Comparison of ENCODE assay signal across 10 mouse cellular contexts in the genomic region with DNA sequence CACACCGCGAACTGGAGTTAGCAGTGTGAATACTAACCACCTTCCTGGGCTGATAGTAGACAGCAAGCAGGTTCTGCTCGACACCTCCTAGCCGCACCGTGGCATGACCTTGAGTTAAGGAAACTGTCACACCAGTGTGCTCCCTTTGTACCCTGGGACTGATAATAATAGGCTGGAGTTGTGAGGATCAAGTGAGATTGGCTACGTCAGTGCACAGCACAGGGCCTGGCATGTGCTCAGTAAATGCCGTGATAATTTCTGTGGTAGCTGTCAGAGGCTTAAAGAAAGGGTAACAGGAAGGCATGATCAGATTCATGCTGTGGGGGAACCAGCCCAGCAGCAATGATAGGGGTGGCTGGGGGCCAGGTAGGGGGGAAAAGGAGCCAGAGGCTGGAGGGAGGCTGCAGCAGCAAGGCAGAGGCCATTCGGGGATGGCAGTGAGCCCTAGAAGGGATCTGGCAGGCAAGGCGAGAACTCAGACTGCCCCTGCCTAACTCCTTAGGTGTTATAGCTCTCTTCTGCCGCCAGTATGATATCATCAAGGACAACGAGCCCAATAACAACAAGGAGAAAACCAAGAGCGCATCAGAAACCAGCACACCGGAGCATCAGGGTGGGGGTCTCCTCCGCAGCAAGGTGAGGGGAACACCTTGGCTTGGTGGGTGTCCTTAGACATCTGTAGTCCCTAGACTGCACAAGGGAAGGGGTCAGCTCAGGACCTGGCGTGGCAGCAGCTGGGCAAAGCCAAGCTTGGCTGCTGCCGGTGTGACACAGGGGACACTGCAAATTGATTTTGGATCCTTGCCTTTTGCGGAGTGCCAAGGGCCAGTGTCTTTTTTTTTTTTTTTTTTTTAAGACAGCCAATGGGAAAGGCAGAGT. TPM values are rescaled to one million over a fixed set of nuclear protein-coding genes. Genes with fewer than 3 reads are reported as not detected.
A peak's percentile ranks its signal among the peaks of the same experiment; 100 is the strongest.
DNase-seq lines count a peak whose midpoint lies in the region; ATAC-seq lines count a peak whose summit lies in the region.
"Had no signal": no experiment of that assay in that cellular context is flagged by ENCODE, and none has a peak within 500 bp of the region (broad histone marks: within the 10 kb centered on the region; RNA-seq: fewer than 3 reads in every experiment).

No protein-coding gene starts in this region.

- H3K4me2 ChIP-seq in heart, embryonic 14.5 days (ENCODE audit: low read length) = peak overlapping the region; percentile 26
- no peak overlapping the region for H3K4me2 ChIP-seq in kidney, embryonic 16.5 days (replicated peaks; ENCODE audit: low read depth, low read length)
- H3K4me2 ChIP-seq: limb, embryonic 12.5 days; neural tube, embryonic 12.5 days had no signal

- WGBS in heart, embryonic 14.5 days = 43% methylated on average over 17 of the region's 17 CpGs
- WGBS in kidney, embryonic 16.5 days = 74% methylated on average over 17 of the region's 17 CpGs

- peaks cover 36 to 50% of the 10 kb centered on the region in 2 experiments for H3K4me1 ChIP-seq in heart, embryonic 14.5 days (ENCODE audit: control insufficient read depth in 2 of 2, insufficient read depth in 2 of 2, low read length in 2 of 2)
- peaks cover 14% of the 10 kb centered on the region for H3K4me1 ChIP-seq in kidney, embryonic 16.5 days (ENCODE audit: insufficient read depth, low read length)

- H3K4me3 ChIP-seq in heart, embryonic 14.5 days (ENCODE audit: control insufficient read depth in 1 of 2, insufficient read depth in 1 of 2, low read depth in 1 of 2, low read length in 2 of 2) = no peak overlapping the region
- H3K4me3 ChIP-seq in kidney, embryonic 16.5 days (ENCODE audit: low read length) = no peak overlapping the region
- H3K4me3 ChIP-seq: limb, embryonic 12.5 days; neural tube, embryonic 12.5 days had no signal

- H3K36me3 ChIP-seq in heart, embryonic 14.5 days (ENCODE audit: control insufficient read depth, insufficient read depth, low read length) = 0 out of 2 replicates have a peak, but pooled peaks cover 11% of the 10 kb centered on the region
- H3K36me3 ChIP-seq in kidney, embryonic 16.5 days (ENCODE audit: insufficient read depth, low read length) = no peaks in the 10 kb centered on the region

- ATAC-seq in heart, embryonic 14.5 days (ENCODE audit: insufficient number of reproducible peaks, insufficient read depth, low FRiP score, low read depth) = peak; percentile 51
- peak; percentile 56 for ATAC-seq in megakaryocyte progenitor cell, adult 5-6 weeks (replicated peaks; ENCODE audit: poor library complexity)
- no peak for ATAC-seq in CD4-positive, CD25-positive, alpha-beta regulatory T cell, adult 4 months
- no peak for ATAC-seq in kidney, embryonic 16.5 days (ENCODE audit: low FRiP score, low TSS enrichment)

- H3K27ac ChIP-seq in heart, embryonic 14.5 days (replicated peaks in 1 of 2; ENCODE audit: control insufficient read depth in 1 of 2, insufficient read depth in 1 of 2, low read depth in 2 of 2, low read length in 2 of 2) = peak overlapping the region; percentile 72 to 82
- no peak overlapping the region for H3K27ac ChIP-seq in kidney, embryonic 16.5 days (ENCODE audit: low read length)
- H3K27ac ChIP-seq: limb, embryonic 12.5 days; neural tube, embryonic 12.5 days had no signal

- no peaks in the 10 kb centered on the region for H3K9me3 ChIP-seq in heart, embryonic 14.5 days (ENCODE audit: control insufficient read depth, low read length)
- no peaks in the 10 kb centered on the region for H3K9me3 ChIP-seq in kidney, embryonic 16.5 days (ENCODE audit: low read length)
- H3K9me3 ChIP-seq: limb, embryonic 12.5 days; neural tube, embryonic 12.5 days had no signal

- DNase-seq in adrenal gland, postnatal 14 days = peak; percentile 56
- DNase-seq in adrenal gland, postnatal 25 days = no peak
- DNase-seq in left cerebral cortex, postnatal 4 days = peak; percentile 72
- DNase-seq in left cerebral cortex, postnatal 10 days (ENCODE audit: extremely low spot score in 1 of 2, low spot score in 2 of 2) = no peak

- intact Hi-C loops in left cerebral cortex, postnatal 4 days (cut with DNase I) = no loop called here
- intact Hi-C loops in left cerebral cortex, postnatal 10 days (cut with DNase I) = no loop called here

- H3K27me3 ChIP-seq in heart, embryonic 14.5 days (ENCODE audit: control insufficient read depth, insufficient read depth, low read length) = peaks cover 10% of the 10 kb centered on the region
- H3K27me3 ChIP-seq in kidney, embryonic 16.5 days (ENCODE audit: insufficient read depth, low read length) = no peaks in the 10 kb centered on the region

- 0 out of 2 replicates have a peak overlapping the region, but pooled peaks have one; percentile 42 for H3K9ac ChIP-seq in heart, embryonic 14.5 days (ENCODE audit: low read length)
- no peak overlapping the region for H3K9ac ChIP-seq in kidney, embryonic 16.5 days (replicated peaks; ENCODE audit: low read length)
- H3K9ac ChIP-seq: limb, embryonic 12.5 days; neural tube, embryonic 12.5 days had no signal

RNA-seq across cellular contexts. Expression of gene Fndc5, which starts 5.0 kb away (rescaled TPM):
- total RNA-seq in adrenal gland, postnatal 14 days (2021) = 13.1 and 18.0 TPM in 2 replicates
- 3.9 and 6.6 TPM in 2 replicates for total RNA-seq in adrenal gland, postnatal 25 days (2021)
- 10 to 100 TPM; 16.4 to 18.0 TPM for total RNA-seq in left cerebral cortex, postnatal 4 days (2021)
- total RNA-seq in left cerebral cortex, postnatal 10 days (2021) = 10 to 100 TPM; 41.8 to 44.6 TPM
- 11.9 and 13.7 TPM in 2 replicates for polyA plus RNA-seq in heart, embryonic 14.5 days (2014; fragmentation: Nextera tagmentation; extraction: Ambion mirVana)
- total RNA-seq in megakaryocyte progenitor cell, adult 5-6 weeks (2015) = not detected in 2 replicates
- total RNA-seq in megakaryocyte progenitor cell, adult 5-6 weeks (2017) = not detected in 2 replicates
- polyA plus RNA-seq in CD4-positive, CD25-positive, alpha-beta regulatory T cell, adult 4 months (2017; shearing (Covaris generic)) = under 1 TPM; 0.27 to 0.28 TPM
- 3.0 and 3.4 TPM in 2 replicates for polyA plus RNA-seq in kidney, embryonic 16.5 days (2015; fragmentation: Nextera tagmentation; extraction: Ambion mirVana)

RNA-seq across cellular contexts. Expression of gene Hpca, which starts 20.0 kb away (rescaled TPM):
- 1.2 and 5.1 TPM in 2 replicates for total RNA-seq in adrenal gland, postnatal 14 days (2021)
- 0.81 and 1.2 TPM in 2 replicates for total RNA-seq in adrenal gland, postnatal 25 days (2021)
- total RNA-seq in left cerebral cortex, postnatal 4 days (2021) = 100 to 1,000 TPM; 189 to 218 TPM
- 100 to 1,000 TPM; 441 to 451 TPM for total RNA-seq in left cerebral cortex, postnatal 10 days (2021)
- 0.31 and 0.47 TPM in 2 replicates for polyA plus RNA-seq in heart, embryonic 14.5 days (2014; fragmentation: Nextera tagmentation; extraction: Ambion mirVana)
- total RNA-seq in megakaryocyte progenitor cell, adult 5-6 weeks (2015) = not detected in 2 replicates
- total RNA-seq in megakaryocyte progenitor cell, adult 5-6 weeks (2017) = not detected in 2 replicates
- polyA plus RNA-seq in CD4-positive, CD25-positive, alpha-beta regulatory T cell, adult 4 months (2017; shearing (Covaris generic)) = not detected
- 1.6 and 2.2 TPM in 2 replicates for polyA plus RNA-seq in kidney, embryonic 16.5 days (2015; fragmentation: Nextera tagmentation; extraction: Ambion mirVana)

RNA-seq across cellular contexts. Expression of gene Tmem54, which starts 36.5 kb away (rescaled TPM):
- not detected in 2 replicates for total RNA-seq in adrenal gland, postnatal 14 days (2021)
- not detected in 2 replicates for total RNA-seq in adrenal gland, postnatal 25 days (2021)
- not detected for total RNA-seq in left cerebral cortex, postnatal 4 days (2021)
- not detected for total RNA-seq in left cerebral cortex, postnatal 10 days (2021)
- not detected in 2 replicates for polyA plus RNA-seq in heart, embryonic 14.5 days (2014; fragmentation: Nextera tagmentation; extraction: Ambion mirVana)
- total RNA-seq in megakaryocyte progenitor cell, adult 5-6 weeks (2015) = 1.6 TPM in 1 of 2 replicates, not detected in the other
- total RNA-seq in megakaryocyte progenitor cell, adult 5-6 weeks (2017) = 0.12 TPM in 1 of 2 replicates, not detected in the other
- not detected for polyA plus RNA-seq in CD4-positive, CD25-positive, alpha-beta regulatory T cell, adult 4 months (2017; shearing (Covaris generic))
- 11.5 and 14.5 TPM in 2 replicates for polyA plus RNA-seq in kidney, embryonic 16.5 days (2015; fragmentation: Nextera tagmentation; extraction: Ambion mirVana)

RNA-seq across cellular contexts. Expression of gene S100pbp, which starts 47.7 kb away (rescaled TPM):
- total RNA-seq in adrenal gland, postnatal 14 days (2021) = 24.5 and 30.0 TPM in 2 replicates
- total RNA-seq in adrenal gland, postnatal 25 days (2021) = 25.1 and 27.5 TPM in 2 replicates
- 10 to 100 TPM; 40.5 to 42.1 TPM for total RNA-seq in left cerebral cortex, postnatal 4 days (2021)
- 10 to 100 TPM; 40.1 to 45.7 TPM for total RNA-seq in left cerebral cortex, postnatal 10 days (2021)
- 13.7 and 15.7 TPM in 2 replicates for polyA plus RNA-seq in heart, embryonic 14.5 days (2014; fragmentation: Nextera tagmentation; extraction: Ambion mirVana)
- total RNA-seq in megakaryocyte progenitor cell, adult 5-6 weeks (2015) = 25.1 and 42.6 TPM in 2 replicates
- 13.2 and 23.5 TPM in 2 replicates for total RNA-seq in megakaryocyte progenitor cell, adult 5-6 weeks (2017)
- polyA plus RNA-seq in CD4-positive, CD25-positive, alpha-beta regulatory T cell, adult 4 months (2017; shearing (Covaris generic)) = 10 to 100 TPM; 20.0 to 26.1 TPM
- polyA plus RNA-seq in kidney, embryonic 16.5 days (2015; fragmentation: Nextera tagmentation; extraction: Ambion mirVana) = 23.2 and 25.6 TPM in 2 replicates

RNA-seq across cellular contexts. Expression of gene Yars, which starts 47.8 kb away (rescaled TPM):
- total RNA-seq in adrenal gland, postnatal 14 days (2021) = 72.1 and 85.5 TPM in 2 replicates
- 96.4 and 99.5 TPM in 2 replicates for total RNA-seq in adrenal gland, postnatal 25 days (2021)
- total RNA-seq in left cerebral cortex, postnatal 4 days (2021) = 100 to 1,000 TPM; 113 to 121 TPM
- 100 to 1,000 TPM; 103 to 105 TPM for total RNA-seq in left cerebral cortex, postnatal 10 days (2021)
- polyA plus RNA-seq in heart, embryonic 14.5 days (2014; fragmentation: Nextera tagmentation; extraction: Ambion mirVana) = 46.3 and 51.2 TPM in 2 replicates
- 25.2 and 28.0 TPM in 2 replicates for total RNA-seq in megakaryocyte progenitor cell, adult 5-6 weeks (2015)
- 55.3 and 60.7 TPM in 2 replicates for total RNA-seq in megakaryocyte progenitor cell, adult 5-6 weeks (2017)
- polyA plus RNA-seq in CD4-positive, CD25-positive, alpha-beta regulatory T cell, adult 4 months (2017; shearing (Covaris generic)) = 10 to 100 TPM; 27.4 to 42.1 TPM
- 85.0 and 89.6 TPM in 2 replicates for polyA plus RNA-seq in kidney, embryonic 16.5 days (2015; fragmentation: Nextera tagmentation; extraction: Ambion mirVana)

Comparison
In these comparisons a context has a peak if more than half of its experiments do, and no peak if none do; other contexts are left out.
1. DNase-seq: peak in adrenal gland, postnatal 14 days (single experiment) and left cerebral cortex, postnatal 4 days (single experiment); none in adrenal gland, postnatal 25 days (single experiment) and left cerebral cortex, postnatal 10 days (0 of 2).
2. ATAC-seq: peak in heart, embryonic 14.5 days (single experiment) and megakaryocyte progenitor cell, adult 5-6 weeks (single experiment); none in CD4-positive, CD25-positive, alpha-beta regulatory T cell, adult 4 months (single experiment) and kidney, embryonic 16.5 days (single experiment).
3. RNA of gene Hpca, which starts 20.0 kb away (total RNA-seq): 441 to 451 TPM in left cerebral cortex, postnatal 10 days and 189 to 218 TPM in left cerebral cortex, postnatal 4 days; 1.2 to 5.1 TPM in adrenal gland, postnatal 14 days, 0.81 to 1.2 TPM in adrenal gland, postnatal 25 days and not detected in megakaryocyte progenitor cell, adult 5-6 weeks; every median in the first group is over 10 times any median in the second.